Mouse (Mus musculus) cerebellum, adult 18-20 months (tissue): Measurements from ENCODE around the gene Itm2a.

Experiments used
- DNase-seq, 2 experiments: peaks; one replicate each; pipeline ENCODE4 v3.0.0; 2021

Gene Itm2a

GRCm38 (mm10) chrX:107402915-107403912 lies at the start of gene Itm2a:
Gene Itm2a (minus strand): TSS chrX:107403376.
- DNase-seq = no peak

- DNase-seq = no peak
These were observed 32.7 kb upstream of the Itm2a start for GRCm38 (mm10) chrX:107435887-107436286.

GRCm38 (mm10) chrX:107421304-107421703 lies 18.1 kb upstream of the Itm2a start:
- no peak for DNase-seq

- no peak for DNase-seq
These were observed 14.2 kb upstream of the Itm2a start for GRCm38 (mm10) chrX:107417345-107417744.

- no peak for DNase-seq
These were observed 12.8 kb upstream of the Itm2a start for GRCm38 (mm10) chrX:107415999-107416398.

GRCm38 (mm10) chrX:107402481-107402880 lies 695 bp downstream of the Itm2a start:
- no peak for DNase-seq

- DNase-seq = no peak
These were observed 4.1 kb downstream of the Itm2a start for GRCm38 (mm10) chrX:107399087-107399486.

GRCm38 (mm10) chrX:107393256-107393655 lies 9.9 kb downstream of the Itm2a start:
- DNase-seq = no peak

GRCm38 (mm10) chrX:107375329-107375728 lies 27.8 kb downstream of the Itm2a start:
- DNase-seq = no peak
